Mouse (Mus musculus) urinary bladder, adult 2 months (tissue): Measurements from ENCODE around the gene Nfkbib. TPM values are rescaled to one million over a fixed set of nuclear protein-coding genes. Genes with fewer than 3 reads are reported as not detected.

ENCODE experiments used
- DNase-seq: peaks from one replicate; pipeline ENCODE4 v3.0.0; 2022; ENCODE audit warnings: low spot score
- polyA plus RNA-seq: library from polyadenylated mRNA; depleted of rRNA; stranded (reverse); fragments of >200 nt; gene quantifications from 2 replicates; pipeline ENCODE4 v1.2.3, GENCODE M21; 2012; rRNA removed

The Nfkbib gene
- polyA plus RNA-seq, 1 experiment: 16.4 TPM

DNA sequence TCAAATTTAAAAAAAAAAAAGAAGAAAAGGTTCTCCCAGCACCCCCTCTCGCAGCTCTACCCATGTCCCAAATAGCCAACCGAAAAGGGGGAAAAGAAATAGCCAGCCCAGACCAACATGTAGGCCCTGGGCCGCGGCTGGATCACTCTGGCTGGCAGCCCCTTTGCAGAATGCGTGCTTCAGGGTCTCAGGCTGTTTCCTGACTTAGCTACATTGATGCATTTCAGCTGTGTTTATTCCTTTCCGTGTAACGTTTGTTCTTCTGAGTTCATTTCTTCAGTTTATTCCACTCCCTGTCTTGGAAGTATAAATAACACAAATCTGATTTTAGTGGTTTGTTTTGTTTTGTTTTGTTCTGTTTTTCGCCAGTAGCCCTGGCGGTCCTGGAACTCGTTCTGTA is 49.6 kb downstream of the Nfkbib start:
- no peak for DNase-seq

DNA sequence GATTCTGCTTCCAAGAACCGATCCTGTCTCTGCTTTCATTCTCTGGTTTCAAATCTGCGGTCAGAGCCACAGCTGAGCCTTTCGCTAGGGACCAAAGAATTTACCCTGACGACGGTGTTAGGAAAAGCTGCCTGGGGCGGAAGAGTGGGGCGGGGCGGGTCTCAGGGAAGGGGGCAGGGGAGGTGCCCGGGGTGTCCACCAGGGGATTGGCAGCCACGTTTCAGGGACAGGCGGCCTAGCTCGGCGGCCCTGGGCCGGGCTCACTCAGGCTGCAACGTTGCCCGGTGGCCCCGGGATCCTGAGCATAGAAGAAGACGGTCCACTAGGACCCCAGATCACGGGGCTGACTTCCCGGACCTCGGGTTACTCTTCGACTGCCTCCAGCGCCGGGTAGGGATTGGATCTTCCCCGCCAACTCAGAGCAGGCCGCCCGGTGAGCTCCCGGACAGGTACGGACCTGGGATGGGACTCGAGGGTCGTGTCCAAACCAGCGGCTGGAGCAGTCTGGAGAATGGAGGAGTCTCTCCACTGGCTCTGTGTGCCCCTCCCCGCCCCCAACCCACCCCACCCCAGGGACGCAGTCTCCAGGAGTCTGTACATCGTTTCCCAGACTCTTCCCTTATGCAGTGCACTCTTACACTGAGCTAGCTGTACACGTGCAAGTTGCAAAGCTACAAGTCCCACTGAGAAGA is 50.6 kb downstream of the Nfkbib start, which contains the start of gene Fbxo17:
Fbxo17 (plus strand) TSS at position 215 of the 692 bp plus-strand sequence.
- peak; percentile 39 for DNase-seq

DNA sequence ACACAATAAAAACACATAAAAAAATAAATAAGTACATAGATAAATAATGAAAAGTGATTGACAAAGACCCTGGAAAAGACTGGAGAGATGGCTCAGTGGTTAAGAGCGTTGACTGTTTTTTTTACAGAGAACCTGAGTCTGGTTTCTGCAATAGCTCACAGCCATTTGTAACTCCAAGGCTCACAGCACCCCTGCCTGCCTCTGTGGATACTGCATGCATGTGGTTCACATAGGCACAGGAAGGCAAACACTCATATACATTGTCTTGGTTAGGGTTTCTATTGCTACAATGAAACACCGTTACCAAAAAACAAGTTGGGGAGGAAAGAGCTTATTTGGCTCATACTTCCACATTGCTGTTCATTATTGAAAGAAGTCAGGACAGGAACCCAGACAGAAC is 51.7 kb downstream of the Nfkbib start:
- DNase-seq: no peak

DNA sequence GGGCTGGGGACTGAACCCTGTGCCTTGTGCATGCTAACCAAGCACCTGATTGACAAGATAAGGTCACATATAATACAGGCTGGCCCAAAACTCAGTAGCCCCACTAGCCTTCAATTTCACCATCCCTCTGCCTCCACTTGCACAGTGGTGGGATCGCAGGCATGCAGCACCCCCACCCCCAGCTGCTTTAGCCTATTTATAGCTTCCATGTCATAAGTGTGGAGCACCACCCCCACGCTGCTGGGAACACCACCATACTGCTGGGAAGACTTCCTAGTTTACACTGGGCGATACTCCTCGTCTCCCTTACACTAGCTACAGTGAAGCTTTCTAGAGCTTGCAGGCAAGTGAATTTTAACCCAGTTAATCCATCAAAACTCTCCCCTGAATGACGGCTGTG is 52.6 kb downstream of the Nfkbib start:
- DNase-seq: no peak

DNA sequence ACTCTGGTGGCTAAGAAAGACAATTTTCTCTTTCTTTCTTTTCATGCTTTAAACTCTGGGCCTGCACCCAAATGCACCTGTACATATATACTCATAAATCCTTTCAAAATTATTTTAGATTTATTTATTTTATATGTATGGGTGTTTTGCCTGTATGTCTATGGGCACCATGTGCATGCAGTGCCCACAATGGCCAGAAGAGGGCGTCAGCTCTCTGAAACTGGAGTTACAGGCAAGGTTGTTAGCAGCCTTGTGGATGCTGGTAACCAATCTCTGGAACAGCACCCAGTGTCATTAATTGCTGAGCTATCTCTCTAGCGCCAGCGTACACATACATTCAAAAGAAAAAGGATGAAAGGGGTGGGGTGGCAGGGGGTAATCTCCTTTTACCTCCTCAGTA is 56.4 kb downstream of the Nfkbib start:
- DNase-seq: no peak

DNA sequence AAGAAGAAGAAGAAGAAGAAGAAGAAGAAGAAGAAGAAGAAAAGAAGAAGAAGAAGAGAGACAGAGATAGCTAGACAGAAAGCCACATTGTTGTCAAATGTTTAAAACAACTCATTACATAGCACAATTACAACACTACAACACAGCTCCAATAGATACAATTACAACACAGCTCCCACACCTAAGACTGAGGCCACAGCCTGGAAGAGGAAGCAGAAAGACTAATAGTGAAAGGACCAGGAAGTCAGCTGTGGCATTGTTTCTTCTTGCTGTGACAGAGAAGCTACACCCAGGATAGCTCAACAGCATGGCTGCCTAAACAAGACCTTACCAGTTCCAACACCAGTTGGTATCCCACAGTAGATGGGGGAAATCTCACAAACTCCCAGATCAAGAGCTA is 57.9 kb downstream of the Nfkbib start:
- DNase-seq: no peak

Other genes starting within 250 kb of the Nfkbib start
- not detected in 2 replicates for gene Ifnl3, start 244.7 kb downstream of the Nfkbib start, polyA plus RNA-seq
- gene Sycn, start 226.6 kb downstream of the Nfkbib start, polyA plus RNA-seq: 0.27 TPM in 1 of 2 replicates, not detected in the other
- gene Nccrp1, start 220.3 kb downstream of the Nfkbib start, polyA plus RNA-seq: 0.67 and 1.1 TPM in 2 replicates
- gene Samd4b, start 169.4 kb downstream of the Nfkbib start, polyA plus RNA-seq: 49.9 and 54.5 TPM in 2 replicates
- gene Pak4, start 169.3 kb downstream of the Nfkbib start, polyA plus RNA-seq: 24.7 and 31.3 TPM in 2 replicates
- gene Acp7, start 136.2 kb downstream of the Nfkbib start, polyA plus RNA-seq: not detected in 2 replicates
- gene Fbxo27, start 74.7 kb downstream of the Nfkbib start, polyA plus RNA-seq: 9.4 and 12.6 TPM in 2 replicates
- 6.1 and 6.8 TPM in 2 replicates for gene Fbxo17, start 50.7 kb downstream of the Nfkbib start, polyA plus RNA-seq
- 53.5 and 59.2 TPM in 2 replicates for gene Mrps12, start 25.7 kb downstream of the Nfkbib start, polyA plus RNA-seq
- 9.9 and 10.6 TPM in 2 replicates for gene Sars2, start 25.5 kb downstream of the Nfkbib start, polyA plus RNA-seq
- 0.06 TPM in 1 of 2 replicates, not detected in the other for gene Ccer2, start 11.3 kb downstream of the Nfkbib start, polyA plus RNA-seq
- 84.7 and 100 TPM in 2 replicates for gene Sirt2, start 777 bp downstream of the Nfkbib start, polyA plus RNA-seq
- gene Rinl, start 21.5 kb upstream of the Nfkbib start, polyA plus RNA-seq: 2.6 and 4.1 TPM in 2 replicates
- 325 and 346 TPM in 2 replicates for gene Hnrnpl, start 41.0 kb upstream of the Nfkbib start, polyA plus RNA-seq
- gene Ech1, start 57.7 kb upstream of the Nfkbib start, polyA plus RNA-seq: 246 and 303 TPM in 2 replicates
- gene Lgals4, start 66.3 kb upstream of the Nfkbib start, polyA plus RNA-seq: 29.4 and 39.9 TPM in 2 replicates
- 1.3 and 3.6 TPM in 2 replicates for gene Lgals7, start 96.3 kb upstream of the Nfkbib start, polyA plus RNA-seq
- 0.66 and 0.73 TPM in 2 replicates for gene Capn12, start 113.9 kb upstream of the Nfkbib start, polyA plus RNA-seq
- 285 and 345 TPM in 2 replicates for gene Actn4, start 194.8 kb upstream of the Nfkbib start, polyA plus RNA-seq
- 368 and 380 TPM in 2 replicates for gene Eif3k, start 214.4 kb upstream of the Nfkbib start, polyA plus RNA-seq
- gene Map4k1, start 214.5 kb upstream of the Nfkbib start, polyA plus RNA-seq: 3.6 and 3.8 TPM in 2 replicates